Mouse (Mus musculus) liver, adult 2 months (tissue): ENCODE data around the gene Gm28230.

Experiments
- CTCF ChIP-seq: fragments of 200-500 bp; IDR thresholded peaks from 2 replicates; pipeline ENCODE4 v1.5.1; 2011; ENCODE audit warnings: low read depth, low read length, control low read depth
- POLR2A ChIP-seq: fragments of 200-500 bp; IDR thresholded peaks from 2 replicates; pipeline ENCODE4 v1.6.1; 2011; ENCODE audit warnings: low read length, control low read depth; ENCODE audit not compliant: insufficient read depth; ENCODE audit errors: extremely low read depth

GRCm38 (mm10) chr2:74691022-74691951 is 35.2 kb upstream of the Gm28230 start, which contains the start of gene Hoxd10:
- TF ChIP-seq CTCF (0 out of 2 replicates have a peak, but pooled peaks have one; percentile 14), POLR2A (no peak)
